Mouse (Mus musculus) embryonic facial prominence, embryonic 10.5 days (tissue): Measurements from ENCODE around the gene Klhl29. TPM values are rescaled to one million over a fixed set of nuclear protein-coding genes. Genes with fewer than 3 reads are reported as not detected.

ENCODE experiments used
- DNase-seq: peaks from one replicate; pipeline ENCODE4 v3.0.0-alpha.2; 2017; ENCODE audit warnings: low spot score
- H3K27ac ChIP-seq: fragments of 300-500 bp; sonication (generic); replicated peaks from 2 replicates; pipeline ENCODE4 v1.5.1; 2016; ENCODE audit warnings: mild to moderate bottlenecking
- H3K27me3 ChIP-seq: fragments of 300-500 bp; sonication (generic); replicated peaks from 2 replicates; pipeline ENCODE4 v1.6.1; 2016; ENCODE audit warnings: low read depth, mild to moderate bottlenecking; ENCODE audit not compliant: poor library complexity, severe bottlenecking
- H3K36me3 ChIP-seq: fragments of 300-500 bp; sonication (generic); replicated peaks from 2 replicates; pipeline ENCODE4 v1.6.1; 2016; ENCODE audit warnings: mild to moderate bottlenecking, moderate library complexity
- H3K4me1 ChIP-seq: fragments of 300-500 bp; sonication (generic); 2 replicates; pipeline ENCODE4 v1.6.1; 2016
- H3K4me3 ChIP-seq: fragments of 300-500 bp; sonication (generic); 2 replicates; pipeline ENCODE4 v1.5.1; 2016; ENCODE audit warnings: mild to moderate bottlenecking, moderate library complexity
- H3K9me3 ChIP-seq: fragments of 300-500 bp; sonication (generic); 2 replicates; pipeline ENCODE4 v1.6.1; 2016; ENCODE audit warnings: mild to moderate bottlenecking
- WGBS: fragments of 180-500 bp; shearing (Covaris S2); methylation state at CpG from one replicate; pipeline ENCODE4 v1.1.7; 2016; 5-methylcytosine and 5-hydroxymethylcytosine counted together
- polyA plus RNA-seq: library from polyadenylated mRNA; unstranded; fragments of >200 nt; fragmentation: Nextera tagmentation; extraction: Ambion mirVana; gene quantifications from 2 replicates; pipeline ENCODE4 v1.2.1, GENCODE M21; 2016

Gene Klhl29
- polyA plus RNA-seq, 1 experiment from 2014 or later = 1.00 TPM

GRCm38 (mm10) chr12:5038008-5038407, 337.5 kb downstream of the Klhl29 start:
- Histone ChIP-seq H3K36me3 (peaks cover 81% of the 10 kb centered on the region), H3K4me3 (no peak overlapping the region), H3K9me3 (no peaks in the 10 kb centered on the region), H3K4me1 (no peaks in the 10 kb centered on the region), H3K27ac (no peak overlapping the region), H3K27me3 (no peaks in the 10 kb centered on the region)
- 91% methylated on average over 2 of the region's 2 CpGs for WGBS
- DNase-seq = no peak

DNA sequence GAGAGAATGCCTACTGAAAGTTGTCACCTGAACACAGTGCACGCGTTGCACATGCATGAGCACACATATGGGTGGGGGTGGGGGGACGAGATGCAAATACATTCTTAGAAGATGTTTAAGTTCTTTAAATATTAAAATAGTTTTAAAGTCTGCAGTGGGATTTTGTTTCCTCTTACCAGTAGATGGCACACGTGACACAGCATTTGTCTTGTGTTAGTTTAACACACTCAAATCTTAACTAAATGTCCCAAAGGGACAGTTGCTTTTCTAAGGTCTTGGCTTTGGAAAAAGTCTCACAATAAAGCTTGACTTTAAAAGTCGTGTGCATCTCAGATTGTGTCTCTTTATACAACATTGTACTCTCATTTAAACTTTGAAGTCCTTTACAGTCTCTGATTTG, 346.4 kb downstream of the Klhl29 start:
- DNase-seq = no peak
- peaks cover 88% of the 10 kb centered on the region for H3K36me3 ChIP-seq
- no peaks in the 10 kb centered on the region for H3K27me3 ChIP-seq
- no peaks in the 10 kb centered on the region for H3K4me1 ChIP-seq
- H3K4me3 ChIP-seq = no peak overlapping the region
- H3K9me3 ChIP-seq = no peaks in the 10 kb centered on the region
- WGBS = 89% methylated on average over 5 of the region's 5 CpGs
- H3K27ac ChIP-seq = no peak overlapping the region
